Mouse (Mus musculus) CH12.LX (cell line): ENCODE measurements at regions not wholly inside any gene's neighbourhood (a gene's known extent, or its start where the extent isn't known, plus 50 kb on each side); places are given as distances from the start of the nearest gene placed in this dataset.

Experiments
- DNase-seq: peaks from one replicate; pipeline ENCODE4 v3.0.0-alpha.2; 2013; ENCODE audit errors: extremely low read depth
- H3K27ac ChIP-seq: 2 replicates; pipeline ENCODE4 v1.5.1; 2012; ENCODE audit warnings: low read depth, mild to moderate bottlenecking, control low read depth, moderate library complexity; ENCODE audit not compliant: insufficient read depth
- H3K27me3 ChIP-seq: replicated peaks from 2 replicates; pipeline ENCODE3; 2012; ENCODE audit warnings: inconsistent platforms
- H3K36me3 ChIP-seq, 2 experiments: replicated peaks in 1 of 2; 2 replicates each; pipeline versions ENCODE3 to v1.6.1; 2012; ENCODE audit warnings: inconsistent platforms in 1 of 2, low read length in 1 of 2, mild to moderate bottlenecking in 1 of 2, mixed read lengths in 1 of 2, moderate library complexity in 1 of 2; ENCODE audit not compliant: control insufficient read depth in 1 of 2, insufficient read depth in 1 of 2
- H3K4me1 ChIP-seq, 2 experiments: 2 replicates each; pipeline ENCODE4 v1.6.1; 2012; ENCODE audit warnings: inconsistent platforms in 1 of 2, moderate library complexity in 1 of 2; ENCODE audit not compliant: insufficient read depth in 2 of 2, control insufficient read depth in 1 of 2
- H3K4me2 ChIP-seq: 2 replicates; pipeline ENCODE4 v1.6.1; 2012; ENCODE audit warnings: low read depth, mild to moderate bottlenecking, control low read depth; ENCODE audit not compliant: poor library complexity, insufficient read depth, severe bottlenecking
- H3K4me3 ChIP-seq, 3 experiments: fragments of 150-350 bp in 1 of 3; sonication (generic) in 1 of 3; replicated peaks in 1 of 3; 2 replicates each; pipeline versions ENCODE3 to v1.5.1; 2011 to 2012; ENCODE audit warnings: low read depth in 2 of 3, low read length in 2 of 3, mild to moderate bottlenecking in 2 of 3, moderate library complexity in 2 of 3, control low read depth in 1 of 3, improper control_type of control experiment in 1 of 3, inconsistent platforms in 1 of 3, mixed read lengths in 1 of 3; ENCODE audit not compliant: poor library complexity in 1 of 3
- H3K79me2 ChIP-seq: replicated peaks from 2 replicates; pipeline ENCODE4 v1.6.1; 2012; ENCODE audit warnings: mild to moderate bottlenecking, moderate library complexity; ENCODE audit not compliant: control insufficient read depth, poor library complexity, insufficient read depth, severe bottlenecking; ENCODE audit errors: extremely low read depth
- H3K9ac ChIP-seq: 2 replicates; pipeline ENCODE4 v1.6.1; 2012; ENCODE audit warnings: low read depth, mild to moderate bottlenecking, control low read depth, moderate library complexity; ENCODE audit not compliant: insufficient read depth
- H3K9me3 ChIP-seq: replicated peaks from 2 replicates; pipeline ENCODE3; 2012; ENCODE audit warnings: low read length, inconsistent platforms, mixed read lengths
- BHLHE40 ChIP-seq: IDR thresholded peaks from 2 replicates; pipeline ENCODE4 v1.6.1; 2011; ENCODE audit warnings: mild to moderate bottlenecking, low read depth, low read length, improper control_type of control experiment
- CTCF ChIP-seq, 2 experiments: IDR thresholded peaks in 1 of 2; conservative IDR thresholded peaks in 1 of 2; 2 replicates each; pipeline ENCODE4 v1.5.1; 2011 to 2012; ENCODE audit warnings: low read depth in 2 of 2, low read length in 2 of 2, improper control_type of control experiment in 1 of 2, inconsistent platforms in 1 of 2, mild to moderate bottlenecking in 1 of 2, moderate library complexity in 1 of 2
- E2F4 ChIP-seq: IDR thresholded peaks from 2 replicates; pipeline ENCODE4 v1.6.1; 2011; ENCODE audit warnings: low read depth, low read length, improper control_type of control experiment; ENCODE audit not compliant: insufficient replicate concordance
- ELF1 ChIP-seq: IDR thresholded peaks from 2 replicates; pipeline ENCODE4 v1.6.1; 2014; ENCODE audit warnings: low read depth, mild to moderate bottlenecking, inconsistent platforms, low read length, improper control_type of control experiment
- EP300 ChIP-seq: IDR thresholded peaks from 2 replicates; pipeline ENCODE4 v1.6.1; 2011; ENCODE audit warnings: low read length, improper control_type of control experiment
- ETS1 ChIP-seq: conservative IDR thresholded peaks from 2 replicates; pipeline ENCODE4 v1.6.1; 2012; ENCODE audit warnings: low read depth, mild to moderate bottlenecking, inconsistent platforms, low read length, improper control_type of control experiment, moderate library complexity
- GABPA ChIP-seq: IDR thresholded peaks from 2 replicates; pipeline ENCODE4 v1.6.1; 2012; ENCODE audit warnings: low read depth, low read length, improper control_type of control experiment, inconsistent platforms; ENCODE audit not compliant: insufficient replicate concordance
- IRF4 ChIP-seq: IDR thresholded peaks from 2 replicates; pipeline ENCODE4 v1.6.1; 2014; ENCODE audit warnings: low read depth, mild to moderate bottlenecking, inconsistent platforms, low read length, improper control_type of control experiment
- JUN ChIP-seq: IDR thresholded peaks from 2 replicates; pipeline ENCODE4 v1.6.1; 2011; ENCODE audit warnings: low read depth, mild to moderate bottlenecking, low read length, improper control_type of control experiment, moderate library complexity; ENCODE audit not compliant: insufficient read depth
- MAX ChIP-seq: IDR thresholded peaks from 2 replicates; pipeline ENCODE4 v1.6.1; 2011; ENCODE audit warnings: low read length, improper control_type of control experiment
- MAZ ChIP-seq: IDR thresholded peaks from 2 replicates; pipeline ENCODE4 v1.6.1; 2012; ENCODE audit warnings: low read depth, mild to moderate bottlenecking, inconsistent platforms, low read length, improper control_type of control experiment, moderate library complexity
- MXI1 ChIP-seq: IDR thresholded peaks from 2 replicates; pipeline ENCODE4 v1.6.1; 2011; ENCODE audit warnings: mild to moderate bottlenecking, low read depth, low read length, improper control_type of control experiment
- MYC ChIP-seq: IDR thresholded peaks from 2 replicates; pipeline ENCODE4 v1.6.1; 2011; ENCODE audit warnings: low read depth, mild to moderate bottlenecking, improper control_type of control experiment, low read length
- NELFE ChIP-seq: IDR thresholded peaks from 2 replicates; pipeline ENCODE4 v1.6.1; 2011; ENCODE audit warnings: low read depth, low read length, improper control_type of control experiment
- NRF1 ChIP-seq: IDR thresholded peaks from 2 replicates; pipeline ENCODE4 v1.6.1; 2014; ENCODE audit warnings: low read depth, mild to moderate bottlenecking, inconsistent platforms, low read length, improper control_type of control experiment, moderate library complexity
- POLR2A ChIP-seq: IDR thresholded peaks from 2 replicates; pipeline ENCODE4 v1.6.1; 2011; ENCODE audit warnings: low read depth, mild to moderate bottlenecking, improper control_type of control experiment, low read length
- POLR2AphosphoS2 ChIP-seq: IDR thresholded peaks from 2 replicates; pipeline ENCODE4 v1.6.1; 2011; ENCODE audit warnings: low read depth, low read length, improper control_type of control experiment
- SIN3A ChIP-seq: IDR thresholded peaks from 2 replicates; pipeline ENCODE4 v1.6.1; 2012; ENCODE audit warnings: low read length, improper control_type of control experiment, inconsistent platforms
- TBP ChIP-seq: conservative IDR thresholded peaks from 2 replicates; pipeline ENCODE4 v1.6.1; 2011; ENCODE audit warnings: low read depth, low read length, improper control_type of control experiment
- TCF12 ChIP-seq: IDR thresholded peaks from 2 replicates; pipeline ENCODE4 v1.6.1; 2014; ENCODE audit warnings: low read depth, mild to moderate bottlenecking, inconsistent platforms, low read length, improper control_type of control experiment
- ZNF384 ChIP-seq: IDR thresholded peaks from 2 replicates; pipeline ENCODE4 v1.6.1; 2012; ENCODE audit warnings: low read depth, low read length, improper control_type of control experiment, inconsistent platforms
- dilution Hi-C: fragments of 300-500 bp; cut with MboI; formaldehyde crosslinking; loops from 2 replicates; pipeline ENCODE4 v1.14.3; 2020; ENCODE audit warnings: low sequenced_read_pairs; ENCODE audit not compliant: extremely low pct_unique_long_range_greater_than_20kb, extremely low pct_ligation_motif_present
- in situ Hi-C: fragments of 300-500 bp; cut with MboI; formaldehyde crosslinking; loops from 3 replicates; pipeline ENCODE4 v1.14.3; 2019; ENCODE audit warnings: low sequenced_read_pairs, low pct_ligation_motif_present, low pct_unique_long_range_greater_than_20kb, mixed read lengths

GRCm38 (mm10) chr16:50753612-50754389 lies 162.8 kb upstream of the Ccdc54 start:
- dilution Hi-C loops: no loop called here
- H3K79me2 ChIP-seq: no peaks in the 10 kb centered on the region
- DNase-seq: peak; percentile 87
- no peak overlapping the region for H3K9ac ChIP-seq
- H3K9me3 ChIP-seq: no peaks in the 10 kb centered on the region
- in situ Hi-C loops: loop anchor here (25.0 kb wide), 1 partner anchor 1216 kb away; no protein-coding TSS in a partner anchor
- no peaks in the 10 kb centered on the region for H3K27me3 ChIP-seq
- H3K4me1 ChIP-seq: peaks cover 6 to 34% of the 10 kb centered on the region in 2 experiments
- TF ChIP-seq ZNF384: peak; percentile 15; the same call in 1 of the 2 replicates
- 0 out of 2 replicates have a peak, but pooled peaks have one; percentile 51 for TF ChIP-seq SIN3A
- TF ChIP-seq MAX: 0 out of 2 replicates have a peak, but pooled peaks have one; percentile 33
- peak; percentile 46; the same call in 1 of the 2 replicates for TF ChIP-seq IRF4
- peak; percentile 70 for TF ChIP-seq EP300
- TF ChIP-seq JUN: no peak
- TF ChIP-seq NRF1: 0 out of 2 replicates have a peak, but pooled peaks have one; percentile 33
- peak; percentile 57; the same call in 1 of the 2 replicates for TF ChIP-seq MAZ
- peak; percentile 65; the same call in 1 of the 2 replicates for TF ChIP-seq MYC
- peak; percentile 75; the same call in 1 of the 2 replicates for TF ChIP-seq TCF12
- 0 out of 2 replicates have a peak, but pooled peaks have one; percentile 27 for TF ChIP-seq MXI1
- TF ChIP-seq BHLHE40: peak; percentile 71
- TF ChIP-seq TBP: peak; percentile 67; the same call in 1 of the 2 replicates
- TF ChIP-seq POLR2A: 0 out of 2 replicates have a peak, but pooled peaks have one; percentile 27
- no peak for TF ChIP-seq GABPA
- TF ChIP-seq POLR2AphosphoS2: no peak
- no peak for TF ChIP-seq NELFE
- peak; percentile 91 for TF ChIP-seq ETS1
- TF ChIP-seq ELF1: peak; percentile 32
- H3K4me3 ChIP-seq: no peak overlapping the region
- no peak overlapping the region for H3K27ac ChIP-seq
- peak overlapping the region; percentile 61 for H3K4me2 ChIP-seq
- no peaks in the 10 kb centered on the region for H3K36me3 ChIP-seq

GRCm38 (mm10) chr16:50753046-50753445 lies 162.1 kb upstream of the Ccdc54 start:
- no peaks in the 10 kb centered on the region for H3K27me3 ChIP-seq
- no peak for DNase-seq
- no peak overlapping the region for H3K27ac ChIP-seq
- peaks cover 6 to 34% of the 10 kb centered on the region in 2 experiments for H3K4me1 ChIP-seq
- H3K9me3 ChIP-seq: no peaks in the 10 kb centered on the region
- H3K4me2 ChIP-seq: no peak overlapping the region
- TF ChIP-seq E2F4 (no peak), CTCF (conservative IDR thresholded peaks at IDR 0.05 in 1 of 2, IDR thresholded peaks at IDR 0.05 in 1 of 2; ENCODE audit: low read depth in 2 of 2, low read length in 2 of 2) (no peak), NELFE (no peak)
- no peak overlapping the region for H3K9ac ChIP-seq
- dilution Hi-C loops: no loop called here
- no peaks in the 10 kb centered on the region for H3K36me3 ChIP-seq
- H3K4me3 ChIP-seq: no peak overlapping the region
- no peaks in the 10 kb centered on the region for H3K79me2 ChIP-seq
- in situ Hi-C loops: loop anchor here (25.0 kb wide), 1 partner anchor 1216 kb away; no protein-coding TSS in a partner anchor
